Mouse (Mus musculus) heart, embryonic 11.5 days (tissue): ENCODE data around the gene Tbc1d22b. TPM values are rescaled to one million over a fixed set of nuclear protein-coding genes. Genes with fewer than 3 reads are reported as not detected.
A peak's percentile ranks its signal among the peaks of the same experiment; 100 is the strongest.
"Not testable (repeated sequence)": the region's sequence is repeated elsewhere in the genome, so short reads cannot be mapped to it uniquely, and the experiment has no call there.

Source experiments
- ATAC-seq: fragments of 200-750 bp; cut with Nextera tagmentation; replicated peaks from 2 replicates; pipeline ENCODE4 v1.8.0; 2017; ENCODE audit warnings: moderate library complexity; ENCODE audit not compliant: insufficient number of reproducible peaks, low FRiP score, low TSS enrichment
- H3K27ac ChIP-seq: fragments of 300-500 bp; sonication (generic); 2 replicates; pipeline ENCODE4 v1.5.1; 2014; ENCODE audit warnings: mild to moderate bottlenecking, low read depth, low read length
- H3K27me3 ChIP-seq: fragments of 300-500 bp; sonication (generic); 2 replicates; pipeline ENCODE4 v1.6.1; 2014; ENCODE audit warnings: mild to moderate bottlenecking, low read length, mixed read lengths; ENCODE audit not compliant: control insufficient read depth, insufficient read depth
- H3K36me3 ChIP-seq: fragments of 300-500 bp; sonication (generic); 2 replicates; pipeline ENCODE4 v1.6.1; 2014; ENCODE audit warnings: mild to moderate bottlenecking, low read length, moderate library complexity, mixed read lengths; ENCODE audit not compliant: control insufficient read depth, insufficient read depth
- H3K4me1 ChIP-seq: fragments of 300-500 bp; sonication (generic); 2 replicates; pipeline ENCODE4 v1.6.1; 2014; ENCODE audit warnings: low read length; ENCODE audit not compliant: control insufficient read depth, insufficient read depth
- H3K4me2 ChIP-seq: fragments of 300-500 bp; sonication (generic); 2 replicates; pipeline ENCODE4 v1.6.1; 2014; ENCODE audit warnings: mild to moderate bottlenecking, moderate library complexity
- H3K4me3 ChIP-seq: fragments of 300-500 bp; sonication (generic); 2 replicates; pipeline ENCODE4 v1.5.1; 2014; ENCODE audit warnings: low read depth, low read length
- H3K9ac ChIP-seq: fragments of 300-500 bp; sonication (generic); 2 replicates; pipeline ENCODE4 v1.6.1; 2014; ENCODE audit warnings: mild to moderate bottlenecking, low read depth, low read length, moderate library complexity
- H3K9me3 ChIP-seq: fragments of 300-500 bp; sonication (generic); replicated peaks from 2 replicates; pipeline ENCODE4 v1.6.1; 2016; ENCODE audit warnings: low read length; ENCODE audit not compliant: control insufficient read depth
- WGBS: fragments of 180-500 bp; shearing (Covaris S2); extraction: QIAGEN DNeasy Blood & Tissue Kit; methylation state at CpG from one replicate; pipeline ENCODE4 v1.1.7; 2014; ENCODE audit not compliant: insufficient replicate concordance; 5-methylcytosine and 5-hydroxymethylcytosine counted together
- polyA plus RNA-seq: library from polyadenylated mRNA; unstranded; fragments of >200 nt; fragmentation: Nextera tagmentation; extraction: Ambion mirVana; gene quantifications from 2 replicates; pipeline ENCODE4 v1.2.1, GENCODE M21; 2014

Tbc1d22b gene
- polyA plus RNA-seq, 1 experiment from 2014 or later = 10.0 TPM

DNA sequence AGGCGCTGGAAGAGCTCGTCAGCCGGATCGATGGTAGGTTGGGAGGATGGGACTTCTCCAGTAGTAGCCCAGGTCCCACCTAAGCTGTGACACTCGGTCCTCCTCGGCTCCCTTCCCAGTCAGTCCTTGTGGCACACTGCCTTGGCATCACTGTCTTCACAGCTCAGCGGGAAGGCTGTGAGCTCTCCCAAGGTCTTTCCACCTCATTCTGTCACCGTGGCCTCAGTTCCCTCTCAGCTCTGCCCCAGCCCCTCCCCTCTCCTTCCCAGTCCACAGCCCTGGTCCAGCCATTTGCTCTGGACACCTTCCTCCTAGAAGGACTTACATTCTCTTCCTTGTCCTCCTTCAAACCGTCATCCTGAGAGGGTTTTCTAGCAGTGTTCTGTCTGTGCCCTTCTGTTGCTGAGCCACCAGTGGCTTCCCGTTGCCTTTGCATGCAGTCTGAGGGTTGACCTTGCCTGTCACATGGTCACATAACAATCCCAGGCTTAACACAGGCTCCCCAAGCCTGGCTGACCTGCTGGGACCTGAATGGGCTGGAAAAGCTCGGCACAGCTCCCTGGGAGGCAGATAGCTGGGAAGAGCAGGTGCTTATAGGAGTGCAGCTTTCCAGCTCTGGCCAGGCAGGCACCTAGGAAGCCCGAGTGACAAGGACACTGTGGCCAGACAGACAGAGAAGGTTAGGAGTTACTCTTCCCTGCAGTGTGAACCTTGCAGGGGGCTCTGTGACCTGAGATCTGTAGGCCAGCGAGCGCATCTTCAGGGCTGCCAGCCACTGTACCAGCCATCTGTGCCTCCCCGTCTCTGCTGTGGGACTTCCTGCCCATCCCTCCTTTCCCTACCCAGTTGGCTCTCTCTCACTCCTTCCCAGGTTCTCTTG is 46.5 kb downstream of the Tbc1d22b start:
- Histone ChIP-seq H3K4me3 (no peak overlapping the region), H3K9me3 (no peaks in the 10 kb centered on the region), H3K27me3 (no peaks in the 10 kb centered on the region), H3K4me1 (peaks cover 10% of the 10 kb centered on the region), H3K9ac (no peak overlapping the region), H3K36me3 (no peaks in the 10 kb centered on the region; the same call in 1 of the 2 replicates), H3K27ac (no peak overlapping the region), H3K4me2 (no peak overlapping the region)
- 77% methylated on average over 15 of the region's 15 CpGs for WGBS
- no peak for ATAC-seq

DNA sequence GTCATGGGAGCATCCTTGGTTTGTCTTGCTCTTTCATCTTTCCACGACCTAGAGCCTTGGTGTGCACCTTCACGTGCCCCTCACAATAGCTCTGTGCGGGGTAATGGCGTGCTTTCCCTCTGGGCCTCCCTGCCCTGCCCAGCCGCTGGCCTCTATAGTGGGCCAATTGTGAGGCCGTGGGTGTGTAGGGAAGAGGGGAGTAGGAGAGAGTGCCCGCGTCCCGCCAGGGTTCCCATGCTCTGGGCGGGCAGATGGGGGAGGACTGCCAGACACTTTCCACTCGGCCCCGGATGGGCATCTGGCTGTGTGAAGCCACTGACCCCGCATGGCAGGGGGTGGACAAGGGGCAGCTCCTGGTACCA is 47.2 kb downstream of the Tbc1d22b start:
- H3K4me2 ChIP-seq = no peak overlapping the region

DNA sequence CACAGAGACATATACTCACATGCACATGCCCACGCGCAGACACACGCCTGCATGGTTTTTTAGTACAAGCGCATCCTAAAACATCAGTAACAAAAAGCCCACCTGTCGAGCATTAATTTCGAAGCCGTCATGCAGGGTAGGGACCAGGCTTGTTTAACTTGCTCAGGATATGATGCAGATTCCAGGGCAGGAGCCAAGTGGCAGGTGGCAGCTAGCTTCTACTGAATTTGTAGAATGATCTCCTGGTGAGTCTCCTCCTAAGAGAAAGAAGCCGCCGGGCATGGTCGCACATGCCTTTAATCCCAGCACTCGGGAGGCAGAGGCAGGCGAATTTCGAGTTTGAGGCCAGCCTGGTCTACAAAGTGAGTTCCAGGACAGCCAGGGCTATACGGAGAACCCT is 49.5 kb downstream of the Tbc1d22b start:
- H3K4me1 ChIP-seq = peaks cover 15% of the 10 kb centered on the region
- H3K9ac ChIP-seq = no peak overlapping the region
- no peaks in the 10 kb centered on the region for H3K9me3 ChIP-seq
- ATAC-seq = no peak
- no peak overlapping the region for H3K4me2 ChIP-seq
- no peak overlapping the region for H3K4me3 ChIP-seq
- no peak overlapping the region for H3K27ac ChIP-seq
- H3K36me3 ChIP-seq = peaks cover 3% of the 10 kb centered on the region; the same call in 1 of the 2 replicates
- no peaks in the 10 kb centered on the region for H3K27me3 ChIP-seq
- WGBS = 90% methylated on average over 14 of the region's 14 CpGs

More for the DNA sequence above, 47.2 kb downstream of the Tbc1d22b start:
- H3K4me1 ChIP-seq = peaks cover 15% of the 10 kb centered on the region
- no peak overlapping the region for H3K4me3 ChIP-seq
- no peak overlapping the region for H3K27ac ChIP-seq
- H3K9ac ChIP-seq = no peak overlapping the region
- H3K9me3 ChIP-seq = no peaks in the 10 kb centered on the region
- ATAC-seq = no peak
- WGBS = 87% methylated on average over 13 of the region's 13 CpGs
- no peaks in the 10 kb centered on the region for H3K27me3 ChIP-seq
- no peaks in the 10 kb centered on the region; the same call in 1 of the 2 replicates for H3K36me3 ChIP-seq

DNA sequence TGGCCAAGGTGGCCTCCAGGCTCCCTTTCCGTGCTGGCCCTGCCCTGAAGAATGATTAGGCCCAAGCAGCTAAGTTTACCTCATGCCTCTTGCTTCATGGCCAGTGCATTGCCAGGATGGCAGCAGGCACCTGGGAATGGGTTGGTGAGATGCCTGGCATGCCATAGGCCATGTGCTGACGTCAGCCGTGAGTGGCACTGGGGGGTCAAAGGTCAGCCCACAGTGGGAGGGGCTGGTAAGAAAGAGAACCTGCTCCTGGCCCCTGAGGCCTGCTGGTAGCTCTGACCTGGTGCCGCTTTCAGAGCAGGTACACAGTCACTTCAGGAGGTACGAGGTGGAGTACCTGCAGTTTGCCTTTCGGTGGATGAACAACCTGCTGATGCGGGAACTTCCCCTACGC is 50.0 kb downstream of the Tbc1d22b start:
- H3K27ac ChIP-seq = no peak overlapping the region
- no peaks in the 10 kb centered on the region for H3K9me3 ChIP-seq
- 87% methylated on average over 8 of the region's 8 CpGs for WGBS
- no peaks in the 10 kb centered on the region for H3K27me3 ChIP-seq
- peaks cover 15% of the 10 kb centered on the region for H3K4me1 ChIP-seq
- no peak overlapping the region for H3K4me2 ChIP-seq
- peaks cover 3% of the 10 kb centered on the region; the same call in 1 of the 2 replicates for H3K36me3 ChIP-seq
- no peak overlapping the region for H3K4me3 ChIP-seq
- no peak overlapping the region for H3K9ac ChIP-seq
- ATAC-seq = no peak

DNA sequence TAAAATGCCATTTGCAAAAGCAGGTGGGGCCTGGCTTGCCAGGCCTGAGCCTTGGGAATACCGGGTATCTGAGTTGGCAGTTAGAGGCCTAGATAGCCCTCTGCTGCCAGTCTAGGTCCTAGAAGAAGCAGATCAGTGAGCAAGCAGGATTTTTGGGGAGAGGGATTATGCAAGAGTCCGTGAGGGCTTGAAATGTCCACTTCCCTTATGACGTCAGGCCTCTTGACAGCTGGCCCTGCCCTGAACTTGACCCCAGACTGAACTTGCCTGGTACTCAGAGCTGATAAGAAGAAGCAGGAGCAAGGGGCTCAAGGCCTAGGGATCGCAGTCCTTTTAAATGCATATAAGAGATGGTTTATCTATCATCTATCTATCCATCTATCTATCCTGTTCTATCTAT is 51.8 kb downstream of the Tbc1d22b start:
- Histone ChIP-seq H3K4me2 (no peak overlapping the region), H3K4me3 (no peak overlapping the region), H3K4me1 (peaks cover 12% of the 10 kb centered on the region), H3K9me3 (no peaks in the 10 kb centered on the region), H3K27ac (no peak overlapping the region), H3K9ac (no peak overlapping the region), H3K27me3 (no peaks in the 10 kb centered on the region), H3K36me3 (peaks cover 6% of the 10 kb centered on the region)
- WGBS = 49% methylated on average over 4 of the region's 4 CpGs
- ATAC-seq = no peak

DNA sequence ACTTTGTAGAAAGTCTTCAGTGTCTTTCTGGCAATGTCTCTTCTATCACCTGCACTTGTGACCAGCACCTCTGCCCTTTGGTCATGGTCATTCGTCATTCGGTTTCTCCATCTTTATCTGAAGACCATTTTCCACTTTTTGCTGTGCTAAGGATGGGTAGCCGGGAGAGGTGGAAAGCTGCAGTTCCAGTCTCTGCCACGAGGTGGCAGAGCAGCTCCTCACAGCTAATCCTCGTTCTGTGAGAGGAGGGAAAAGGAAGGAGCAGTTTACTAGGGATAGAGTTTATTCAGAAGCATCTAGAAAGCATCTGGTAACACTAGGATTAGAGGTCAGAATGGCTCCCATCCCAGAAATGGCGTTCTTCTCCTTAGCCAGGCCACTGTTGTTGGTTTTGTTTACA is 53.7 kb downstream of the Tbc1d22b start:
- H3K9ac ChIP-seq = no peak overlapping the region
- H3K9me3 ChIP-seq = no peaks in the 10 kb centered on the region
- H3K36me3 ChIP-seq = peaks cover 8% of the 10 kb centered on the region
- no peaks in the 10 kb centered on the region for H3K27me3 ChIP-seq
- no peak overlapping the region for H3K4me3 ChIP-seq
- H3K27ac ChIP-seq = no peak overlapping the region
- 18% methylated on average over 6 of the region's 6 CpGs for WGBS
- peaks cover 8% of the 10 kb centered on the region for H3K4me1 ChIP-seq
- ATAC-seq = no peak
- no peak overlapping the region for H3K4me2 ChIP-seq

DNA sequence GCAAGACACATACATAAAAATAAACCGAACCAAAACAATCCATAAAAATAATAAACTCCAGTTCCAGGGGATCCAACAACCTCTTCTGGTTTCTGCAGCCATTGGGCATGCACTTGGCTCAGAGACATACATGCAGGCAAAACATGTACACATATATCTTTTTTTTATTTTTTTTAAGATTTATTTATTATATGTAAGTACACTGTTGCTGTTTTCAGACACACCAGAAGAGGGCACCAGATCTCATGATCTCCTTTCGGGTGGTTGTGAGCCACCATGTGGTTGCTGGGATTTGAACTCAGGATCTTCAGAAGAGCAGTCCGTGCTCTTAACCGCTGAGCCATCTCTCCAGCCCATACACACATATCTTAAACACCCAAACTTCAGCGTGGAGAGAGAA is 63.9 kb downstream of the Tbc1d22b start:
- WGBS = 85% methylated on average over 5 of the region's 5 CpGs
- H3K9ac ChIP-seq, H3K27me3 ChIP-seq, H3K27ac ChIP-seq, ATAC-seq, H3K4me2 ChIP-seq, H3K36me3 ChIP-seq, H3K4me3 ChIP-seq, H3K9me3 ChIP-seq: not testable (repeated sequence)
- H3K4me1 ChIP-seq = peaks cover 24% of the 10 kb centered on the region

DNA sequence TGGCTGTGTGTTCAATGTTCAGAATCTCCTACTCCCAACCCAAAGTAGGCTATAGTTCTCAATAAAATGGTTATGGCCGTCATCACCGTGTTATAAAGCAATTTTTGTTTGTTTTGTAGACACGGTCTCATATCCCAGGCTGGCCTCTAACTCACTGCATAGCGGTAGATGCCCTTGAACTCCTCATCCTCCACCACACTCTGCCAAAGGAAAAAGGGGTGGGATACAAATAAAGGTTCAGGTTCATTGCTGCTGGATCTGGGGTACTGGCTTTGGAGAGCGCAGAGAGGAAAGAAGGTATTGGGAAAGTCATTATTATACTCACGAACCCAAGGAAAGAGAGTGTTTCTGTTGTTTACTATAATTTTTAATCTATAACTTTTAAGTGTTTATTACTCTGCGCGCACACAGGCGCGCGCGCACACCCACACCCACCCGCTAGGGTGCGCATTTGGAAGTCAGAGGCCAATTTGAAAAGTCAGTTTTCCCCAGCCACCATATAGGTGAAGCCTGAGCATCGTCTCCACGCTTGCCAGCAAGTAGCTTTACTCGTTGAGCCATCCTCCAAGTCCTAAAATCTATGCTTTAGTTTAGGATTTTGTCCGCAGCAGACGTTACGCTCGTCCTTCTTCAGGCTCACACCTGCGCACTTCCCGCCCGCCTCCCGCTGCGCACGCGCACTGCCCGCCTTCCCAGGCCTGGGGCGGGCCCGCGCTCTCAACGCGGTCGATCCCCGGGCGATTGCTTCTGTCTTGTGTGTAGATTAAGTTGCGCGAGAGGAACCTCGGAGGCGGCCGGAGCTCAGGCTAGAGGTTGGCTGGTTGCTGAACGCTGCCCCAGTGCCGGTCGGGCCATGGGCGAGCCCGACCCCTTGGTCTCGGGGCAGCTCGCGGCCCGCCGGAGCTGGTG is 64.8 kb downstream of the Tbc1d22b start, which contains the start of the genes Rnf8 and Gm28043:
Rnf8 (plus strand) TSS at position 676 of the 909 bp plus-strand sequence.
Gm28043 (plus strand) TSS at position 762 of the 909 bp plus-strand sequence.
- peak within 1 kb of the TSS; percentile 91 for H3K4me2 ChIP-seq
- peaks cover 24% of the 10 kb centered on the region for H3K4me1 ChIP-seq
- ATAC-seq = peak; percentile 87
- WGBS = 1% methylated on average over 52 of the region's 52 CpGs
- H3K27me3 ChIP-seq = no peaks in the 10 kb centered on the region
- no peaks in the 10 kb centered on the region for H3K9me3 ChIP-seq
- H3K4me3 ChIP-seq = peak within 1 kb of the TSS; percentile 92
- peak within 1 kb of the TSS; percentile 96 for H3K9ac ChIP-seq
- peak within 1 kb of the TSS; percentile 93 for H3K27ac ChIP-seq
- H3K36me3 ChIP-seq = no peaks in the 10 kb centered on the region
